Mouse (Mus musculus) MEL (cell line): ENCODE results near the gene Psap. TPM values are rescaled to one million over a fixed set of nuclear protein-coding genes. Genes with fewer than 3 reads are reported as not detected.

Experiments used
- DNase-seq: peaks from one replicate; pipeline ENCODE4 v3.0.0; 2011; ENCODE audit warnings: low read depth, low spot score
- H3K27ac ChIP-seq: 2 replicates; pipeline ENCODE4 v1.5.1; 2012; ENCODE audit warnings: low read depth, mild to moderate bottlenecking, control low read depth, low read length, moderate library complexity; ENCODE audit not compliant: control insufficient read depth
- H3K27me3 ChIP-seq, 2 experiments: fragments of 150-350 bp in 1 of 2; sonication (generic) in 1 of 2; 2 replicates each; pipeline ENCODE4 v1.6.1; 2012; ENCODE audit warnings: low read length in 2 of 2, mild to moderate bottlenecking in 2 of 2, improper control_type of control experiment in 1 of 2, moderate library complexity in 1 of 2; ENCODE audit not compliant: insufficient read depth in 2 of 2, control insufficient read depth in 1 of 2
- H3K36me3 ChIP-seq, 2 experiments: 2 replicates each; pipeline ENCODE4 v1.6.1; 2012 to 2014; ENCODE audit warnings: low read length in 2 of 2, improper control_type of control experiment in 1 of 2, inconsistent platforms in 1 of 2, mild to moderate bottlenecking in 1 of 2; ENCODE audit not compliant: insufficient read depth in 2 of 2, control insufficient read depth in 1 of 2
- H3K4me1 ChIP-seq, 2 experiments: fragments of 150-350 bp in 1 of 2; sonication (generic) in 1 of 2; 2 replicates each; pipeline ENCODE4 v1.6.1; 2012; ENCODE audit warnings: low read length in 2 of 2, improper control_type of control experiment in 1 of 2, mild to moderate bottlenecking in 1 of 2; ENCODE audit not compliant: insufficient read depth in 2 of 2, control insufficient read depth in 1 of 2
- H3K4me3 ChIP-seq, 2 experiments: fragments of 150-350 bp in 1 of 2; sonication (generic) in 1 of 2; 2 replicates each; pipeline ENCODE4 v1.5.1; 2012; ENCODE audit warnings: low read depth in 2 of 2, low read length in 2 of 2, mild to moderate bottlenecking in 2 of 2, moderate library complexity in 2 of 2, control low read depth in 1 of 2, improper control_type of control experiment in 1 of 2; ENCODE audit not compliant: control insufficient read depth in 1 of 2, insufficient read depth in 1 of 2
- H3K79me2 ChIP-seq: 2 replicates; pipeline ENCODE4 v1.6.1; 2012; ENCODE audit warnings: mild to moderate bottlenecking, low read length, moderate library complexity; ENCODE audit not compliant: control insufficient read depth, poor library complexity, insufficient read depth
- H3K9ac ChIP-seq: 2 replicates; pipeline ENCODE4 v1.6.1; 2012; ENCODE audit warnings: low read depth, mild to moderate bottlenecking, control low read depth, low read length, moderate library complexity; ENCODE audit not compliant: control insufficient read depth, poor library complexity, severe bottlenecking
- H3K9me3 ChIP-seq: fragments of 150-350 bp; sonication (generic); replicated peaks from 2 replicates; pipeline ENCODE4 v1.6.1; 2012; ENCODE audit warnings: mild to moderate bottlenecking, low read length, improper control_type of control experiment, moderate library complexity; ENCODE audit not compliant: insufficient read depth
- CTCF ChIP-seq, 3 experiments: IDR thresholded peaks in 2 of 3; conservative IDR thresholded peaks in 1 of 3; 2 replicates each; pipeline ENCODE4 v1.5.1; 2011 to 2012; ENCODE audit warnings: low read length in 3 of 3, low read depth in 2 of 3, mild to moderate bottlenecking in 2 of 3, improper control_type of control experiment in 1 of 3, inconsistent platforms in 1 of 3, mixed read lengths in 1 of 3, moderate library complexity in 1 of 3; ENCODE audit not compliant: control insufficient read depth in 1 of 3, insufficient read depth in 1 of 3, poor library complexity in 1 of 3, severe bottlenecking in 1 of 3
- E2F4 ChIP-seq: IDR thresholded peaks from 2 replicates; pipeline ENCODE4 v1.6.1; 2011; ENCODE audit warnings: low read depth, low read length, improper control_type of control experiment, borderline replicate concordance
- ETS1 ChIP-seq: IDR thresholded peaks from 2 replicates; pipeline ENCODE4 v1.6.1; 2012; ENCODE audit warnings: low read depth, mild to moderate bottlenecking, inconsistent platforms, low read length, improper control_type of control experiment, moderate library complexity
- HCFC1 ChIP-seq: IDR thresholded peaks from 2 replicates; pipeline ENCODE4 v1.6.1; 2012; ENCODE audit warnings: low read depth, mild to moderate bottlenecking, inconsistent platforms, low read length, improper control_type of control experiment, moderate library complexity
- MAX ChIP-seq: IDR thresholded peaks from 2 replicates; pipeline ENCODE4 v1.6.1; 2011; ENCODE audit warnings: low read length, improper control_type of control experiment
- MAZ ChIP-seq: IDR thresholded peaks from 2 replicates; pipeline ENCODE4 v1.6.1; 2012; ENCODE audit warnings: low read depth, mild to moderate bottlenecking, inconsistent platforms, low read length, improper control_type of control experiment
- MEF2A ChIP-seq: IDR thresholded peaks from 2 replicates; pipeline ENCODE4 v1.6.1; 2014; ENCODE audit warnings: low read depth, mild to moderate bottlenecking, inconsistent platforms, low read length, improper control_type of control experiment; ENCODE audit not compliant: poor library complexity, insufficient replicate concordance, severe bottlenecking; ENCODE audit errors: extremely low read depth
- MXI1 ChIP-seq: IDR thresholded peaks from 2 replicates; pipeline ENCODE4 v1.6.1; 2011; ENCODE audit warnings: mild to moderate bottlenecking, low read depth, low read length, improper control_type of control experiment
- MYB ChIP-seq: IDR thresholded peaks from 2 replicates; pipeline ENCODE4 v1.6.1; 2011; ENCODE audit warnings: mild to moderate bottlenecking, low read depth, low read length, improper control_type of control experiment
- MYC ChIP-seq: IDR thresholded peaks from 2 replicates; pipeline ENCODE4 v1.6.1; 2011; ENCODE audit warnings: low read depth, mild to moderate bottlenecking, low read length, improper control_type of control experiment, moderate library complexity
- NELFE ChIP-seq: IDR thresholded peaks from 2 replicates; pipeline ENCODE4 v1.6.1; 2011; ENCODE audit warnings: low read depth, low read length, improper control_type of control experiment
- NRF1 ChIP-seq: IDR thresholded peaks from 2 replicates; pipeline ENCODE4 v1.6.1; 2014; ENCODE audit warnings: low read depth, mild to moderate bottlenecking, inconsistent platforms, low read length, improper control_type of control experiment, moderate library complexity; ENCODE audit not compliant: poor library complexity, insufficient read depth, severe bottlenecking
- POLR2A ChIP-seq, 2 experiments: IDR thresholded peaks; 2 replicates each; pipeline ENCODE4 v1.6.1; 2011 to 2012; ENCODE audit warnings: low read length in 2 of 2, mild to moderate bottlenecking in 2 of 2, control low read depth in 1 of 2, improper control_type of control experiment in 1 of 2, low read depth in 1 of 2, moderate library complexity in 1 of 2; ENCODE audit not compliant: control insufficient read depth in 1 of 2, insufficient read depth in 1 of 2, poor library complexity in 1 of 2
- POLR2AphosphoS2 ChIP-seq: IDR thresholded peaks from 2 replicates; pipeline ENCODE4 v1.6.1; 2011; ENCODE audit warnings: low read length, improper control_type of control experiment
- SIN3A ChIP-seq: IDR thresholded peaks from 2 replicates; pipeline ENCODE4 v1.6.1; 2012; ENCODE audit warnings: low read length, improper control_type of control experiment, inconsistent platforms
- TAL1 ChIP-seq: IDR thresholded peaks from 2 replicates; pipeline ENCODE4 v1.6.1; 2012; ENCODE audit warnings: mild to moderate bottlenecking, inconsistent platforms, low read length, moderate library complexity, mixed read lengths
- TBP ChIP-seq: IDR thresholded peaks from 2 replicates; pipeline ENCODE4 v1.8.0; 2011; ENCODE audit warnings: low read depth, low read length, improper control_type of control experiment
- TCF12 ChIP-seq: IDR thresholded peaks from 2 replicates; pipeline ENCODE4 v1.6.1; 2014; ENCODE audit warnings: low read depth, mild to moderate bottlenecking, inconsistent platforms, low read length, improper control_type of control experiment, moderate library complexity
- UBTF ChIP-seq: IDR thresholded peaks from 2 replicates; pipeline ENCODE4 v1.6.1; 2012; ENCODE audit warnings: low read depth, mild to moderate bottlenecking, inconsistent platforms, low read length, improper control_type of control experiment, moderate library complexity, borderline replicate concordance; ENCODE audit not compliant: insufficient read depth
- USF1 ChIP-seq: IDR thresholded peaks from 2 replicates; pipeline ENCODE4 v1.6.1; 2014; ENCODE audit warnings: low read depth, mild to moderate bottlenecking, inconsistent platforms, low read length, improper control_type of control experiment, moderate library complexity
- USF2 ChIP-seq, 2 experiments: IDR thresholded peaks; 2 replicates each; pipeline ENCODE4 v1.6.1; 2011 to 2012; ENCODE audit warnings: improper control_type of control experiment in 2 of 2, low read length in 2 of 2, borderline replicate concordance in 1 of 2, inconsistent platforms in 1 of 2, low read depth in 1 of 2, mild to moderate bottlenecking in 1 of 2; ENCODE audit not compliant: insufficient read depth in 1 of 2
- ZC3H11A ChIP-seq: IDR thresholded peaks from 2 replicates; pipeline ENCODE4 v1.6.1; 2012; ENCODE audit warnings: low read depth, mild to moderate bottlenecking, inconsistent platforms, low read length, improper control_type of control experiment
- ZMIZ1 ChIP-seq: IDR thresholded peaks from 2 replicates; pipeline ENCODE4 v1.6.1; 2012; ENCODE audit warnings: low read depth, mild to moderate bottlenecking, inconsistent platforms, low read length, improper control_type of control experiment, moderate library complexity
- polyA plus RNA-seq, 2 experiments: library from polyadenylated mRNA; stranded (reverse) in 1 of 2; unstranded in 1 of 2; fragments of >175 nt in 1 of 2; fragments of >200 nt in 1 of 2; gene quantifications; 2 replicates each; pipeline versions ENCODE4 v1.2.1 to v1.2.4; 2012; ENCODE audit warnings: low replicate concordance in 2 of 2, low read depth in 1 of 2; ENCODE audit not compliant: insufficient read length in 2 of 2, insufficient read depth in 1 of 2, missing spikeins in 1 of 2
- total RNA-seq: library from RNA; depleted of rRNA; stranded (reverse); fragments of 300-350 nt; gene quantifications from 2 replicates; pipeline ENCODE4 v1.2.3, GENCODE M21; 2012; rRNA removed

Psap gene
- total RNA-seq (102 and 106 TPM in 2 replicates), polyA plus RNA-seq (100 to 1,000 TPM in 1 of 2 experiments, 10 to 100 TPM in 1; 56.8 to 153 TPM)

DNA sequence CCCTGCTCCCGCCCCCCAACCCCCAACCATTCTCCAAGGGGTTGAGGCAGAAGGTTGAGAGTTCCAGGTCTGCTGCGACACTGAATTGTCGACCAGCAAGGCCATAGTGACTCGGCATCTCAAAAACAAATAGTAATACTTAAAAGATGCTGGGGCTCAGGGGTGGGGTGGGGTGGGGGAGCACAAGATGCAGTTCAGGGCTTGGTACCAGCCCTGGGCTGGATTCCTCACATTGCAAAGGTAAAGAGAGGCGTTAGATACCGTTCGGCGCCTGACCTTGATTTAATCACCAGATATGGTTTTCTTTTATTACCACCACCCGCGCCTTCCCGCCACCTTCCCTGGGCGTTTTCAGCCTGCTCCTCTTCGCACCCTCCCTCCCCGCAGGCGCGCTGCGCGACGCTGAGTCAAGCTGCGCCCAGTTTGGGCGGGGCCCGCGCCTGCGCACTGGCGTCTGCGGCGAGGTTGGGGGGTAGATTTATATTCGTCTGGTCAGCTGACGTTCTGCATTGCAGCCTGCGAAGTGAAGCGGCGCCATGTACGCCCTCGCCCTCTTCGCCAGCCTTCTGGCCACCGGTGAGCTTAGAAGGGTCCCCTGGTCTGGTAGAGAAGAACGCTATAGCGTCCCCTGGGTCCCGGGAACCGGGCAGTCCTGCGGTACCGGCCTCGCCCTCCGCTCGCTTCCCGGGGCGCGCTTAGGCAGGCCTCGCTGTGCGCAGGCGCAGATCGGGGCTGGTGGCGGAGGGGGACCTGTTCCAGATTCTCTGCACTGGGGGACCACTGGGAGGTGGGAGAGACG is at the start of gene Psap:
TSS of gene Psap (plus strand) at position 421 of the 799 bp plus-strand sequence.
- TF ChIP-seq SIN3A (peak; percentile 75), UBTF (no peak), MYC (no peak), NRF1 (peak; percentile 88), CTCF (IDR thresholded peaks at IDR 0.05 in 2 of 3, conservative IDR thresholded peaks at IDR 0.05 in 1 of 3; ENCODE audit: control insufficient read depth in 1 of 3, insufficient read depth in 1 of 3, low read depth in 2 of 3, low read length in 3 of 3, poor library complexity in 1 of 3, severe bottlenecking in 1 of 3) (no peak), MAX (peak; percentile 68), NELFE (peak; percentile 95), E2F4 (peak; percentile 81), ZMIZ1 (peak; percentile 84), USF2 (IDR thresholded peaks at IDR 0.05; ENCODE audit: borderline replicate concordance in 1 of 2, insufficient read depth in 1 of 2, low read depth in 1 of 2, low read length in 2 of 2) (0 out of 4 replicates have a peak, but pooled peaks of 1 of the 2 experiments have one; percentile 20), MAZ (peak; percentile 68; the same call in 1 of the 2 replicates), MYB (no peak), TAL1 (no peak), HCFC1 (peak; percentile 73), POLR2A (IDR thresholded peaks at IDR 0.05; ENCODE audit: control insufficient read depth in 1 of 2, insufficient read depth in 1 of 2, low read depth in 1 of 2, low read length in 2 of 2, poor library complexity in 1 of 2) (peak; percentile 88 to 94), TBP (peak; percentile 70; the same call in 1 of the 2 replicates), MEF2A (no peak), POLR2AphosphoS2 (peak; percentile 89), MXI1 (0 out of 2 replicates have a peak, but pooled peaks have one; percentile 33), ZC3H11A (no peak), USF1 (peak; percentile 90), ETS1 (peak; percentile 69; the same call in 1 of the 2 replicates), TCF12 (0 out of 2 replicates have a peak, but pooled peaks have one; percentile 3)
- TF ChIP-seq, all 39 proteins: peak for 16
- peak within 1 kb of the TSS; percentile 74 for H3K27ac ChIP-seq
- H3K4me1 ChIP-seq = peaks cover 6 to 59% of the 10 kb centered on the region in 2 experiments
- H3K79me2 ChIP-seq = peaks cover 47% of the 10 kb centered on the region
- DNase-seq = peak; percentile 96
- H3K9me3 ChIP-seq = no peaks in the 10 kb centered on the region
- peaks cover 0 to 45% of the 10 kb centered on the region in 2 experiments; a peak in 2 of 4 replicates for H3K36me3 ChIP-seq
- H3K27me3 ChIP-seq = no peaks in the 10 kb centered on the region
- peak within 1 kb of the TSS; percentile 78 to 80 for H3K4me3 ChIP-seq
- peak within 1 kb of the TSS; percentile 93 for H3K9ac ChIP-seq
